Mouse (Mus musculus) small intestine, adult 2 months (tissue): ENCODE measurements around the gene Gm44790.

Experiments used
- CTCF ChIP-seq: fragments of 200-500 bp; IDR thresholded peaks from 2 replicates; pipeline ENCODE4 v1.5.1; 2012; ENCODE audit warnings: low read depth, mild to moderate bottlenecking, control low read depth, inconsistent platforms, low read length, moderate library complexity, mixed read lengths; ENCODE audit not compliant: insufficient replicate concordance, insufficient read length; ENCODE audit errors: extremely low read depth
- POLR2A ChIP-seq: fragments of 200-500 bp; IDR thresholded peaks from 2 replicates; pipeline ENCODE4 v1.6.1; 2012; ENCODE audit warnings: low read depth, mild to moderate bottlenecking, control low read depth, inconsistent platforms, low read length, moderate library complexity

DNA sequence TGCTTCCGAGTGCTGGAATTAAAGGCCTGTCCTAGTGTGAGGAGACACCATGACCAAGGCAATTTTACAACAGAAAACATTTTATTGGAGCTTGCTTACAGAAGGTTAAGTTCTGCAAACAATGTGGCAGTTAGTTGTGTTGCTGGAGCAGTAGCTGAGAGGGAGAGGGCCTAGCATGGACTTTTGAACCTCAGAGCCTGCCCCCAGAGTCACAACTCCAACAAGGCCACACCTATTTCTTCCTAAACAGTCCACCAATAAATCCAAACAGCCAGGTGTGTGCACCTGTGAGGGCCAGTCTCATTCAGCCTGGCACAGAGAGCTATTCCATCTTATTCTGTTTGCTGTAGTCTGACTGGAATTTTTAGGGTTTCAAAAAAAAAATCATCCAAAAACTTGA, 7.2 kb downstream of the Gm44790 start:
- no peak for TF ChIP-seq POLR2A
- no peak for TF ChIP-seq CTCF
